21 mouse cellular contexts compared by ENCODE assay signal in the genomic region with DNA sequence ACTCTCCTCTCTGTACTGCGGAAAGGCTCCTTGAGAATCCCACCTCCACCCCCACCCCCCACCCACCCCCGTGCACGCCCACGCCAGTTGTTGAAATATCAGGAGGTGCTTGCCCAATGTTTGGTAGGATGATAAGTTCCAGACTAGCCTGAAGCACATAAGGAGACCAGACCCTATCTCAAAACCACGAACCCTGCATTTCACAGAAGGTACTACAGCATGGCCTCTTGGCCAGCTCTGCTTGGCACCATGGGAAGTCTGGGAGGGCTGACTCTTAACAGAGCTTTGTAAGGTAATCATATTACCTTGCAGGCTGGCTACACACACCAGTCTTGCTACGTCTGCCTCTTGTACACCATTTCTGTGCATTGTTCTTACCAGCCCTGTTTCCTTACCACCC. TPM values are rescaled to one million over a fixed set of nuclear protein-coding genes. Genes with fewer than 3 reads are reported as not detected.
A peak's percentile ranks its signal among the peaks of the same experiment; 100 is the strongest.
DNase-seq lines count a peak whose midpoint lies in the region; ATAC-seq lines count a peak whose summit lies in the region.
"Had no signal": no experiment of that assay in that cellular context is flagged by ENCODE, and none has a peak within 500 bp of the region (broad histone marks: within the 10 kb centered on the region; RNA-seq: fewer than 3 reads in every experiment).

No protein-coding gene starts in this region.

- H3K27me3 ChIP-seq in intestine, embryonic 15.5 days (replicated peaks) = no peaks in the 10 kb centered on the region
- H3K27me3 ChIP-seq in intestine, embryonic 16.5 days (replicated peaks; ENCODE audit: control insufficient read depth, insufficient read depth, low read length) = no peaks in the 10 kb centered on the region
- no peaks in the 10 kb centered on the region for H3K27me3 ChIP-seq in embryonic facial prominence, embryonic 14.5 days (replicated peaks; ENCODE audit: control insufficient read depth, insufficient read depth, low read length)
- H3K27me3 ChIP-seq: CH12.LX; neural tube, embryonic 13.5 days had no signal

- peak; percentile 35; the same call in 1 of the 2 replicates for ATAC-seq in intestine, embryonic 15.5 days
- ATAC-seq in intestine, embryonic 16.5 days = no peak
- ATAC-seq in embryonic facial prominence, embryonic 14.5 days (ENCODE audit: low read depth) = 0 out of 2 replicates have a peak, but pooled peaks have one; percentile 41
- ATAC-seq: forebrain, embryonic 14.5 days; lung, postnatal 0 days had no signal

- peaks cover 13% of the 10 kb centered on the region for H3K4me1 ChIP-seq in intestine, embryonic 15.5 days (replicated peaks)
- H3K4me1 ChIP-seq in intestine, embryonic 16.5 days (ENCODE audit: control insufficient read depth, insufficient read depth, low read length) = peaks cover 17% of the 10 kb centered on the region
- H3K4me1 ChIP-seq in embryonic facial prominence, embryonic 14.5 days (ENCODE audit: control insufficient read depth, insufficient read depth, low read length) = no peaks in the 10 kb centered on the region

- no peaks in the 10 kb centered on the region for H3K36me3 ChIP-seq in intestine, embryonic 15.5 days
- no peaks in the 10 kb centered on the region for H3K36me3 ChIP-seq in intestine, embryonic 16.5 days (ENCODE audit: control insufficient read depth, insufficient read depth, low read length)
- no peaks in the 10 kb centered on the region for H3K36me3 ChIP-seq in embryonic facial prominence, embryonic 14.5 days (ENCODE audit: control insufficient read depth, insufficient read depth, low read length)
- H3K36me3 ChIP-seq: limb, embryonic 10.5 days; neural tube, embryonic 13.5 days had no signal

- H3K9me3 ChIP-seq in intestine, embryonic 15.5 days = no peaks in the 10 kb centered on the region
- H3K9me3 ChIP-seq in intestine, embryonic 16.5 days (ENCODE audit: control insufficient read depth, low read length) = no peaks in the 10 kb centered on the region
- no peaks in the 10 kb centered on the region for H3K9me3 ChIP-seq in embryonic facial prominence, embryonic 14.5 days (ENCODE audit: control insufficient read depth, low read length)
- H3K9me3 ChIP-seq: limb, embryonic 10.5 days; neural tube, embryonic 13.5 days had no signal

- no peak overlapping the region for H3K27ac ChIP-seq in intestine, embryonic 15.5 days
- H3K27ac ChIP-seq in intestine, embryonic 16.5 days (ENCODE audit: low read length) = no peak overlapping the region
- no peak overlapping the region for H3K27ac ChIP-seq in embryonic facial prominence, embryonic 14.5 days (replicated peaks; ENCODE audit: low read depth, low read length)
- H3K27ac ChIP-seq: hindbrain, embryonic 14.5 days; limb, embryonic 10.5 days; liver, embryonic 14.5 days; neural tube, embryonic 13.5 days had no signal

- intact Hi-C loops in heart, postnatal 10 days (cut with DNase I) = no loop called here

- H3K4me3 ChIP-seq in intestine, embryonic 15.5 days (replicated peaks) = no peak overlapping the region
- H3K4me3 ChIP-seq in intestine, embryonic 16.5 days (ENCODE audit: low read length) = no peak overlapping the region
- H3K4me3 ChIP-seq in embryonic facial prominence, embryonic 14.5 days (ENCODE audit: low read depth, low read length) = no peak overlapping the region
- H3K4me3 ChIP-seq: erythroblast, embryonic 14.5 days; limb, embryonic 10.5 days; neural tube, embryonic 13.5 days had no signal

- H3K9ac ChIP-seq in intestine, embryonic 15.5 days = no peak overlapping the region
- H3K9ac ChIP-seq in intestine, embryonic 16.5 days (ENCODE audit: low read depth, low read length) = no peak overlapping the region
- H3K9ac ChIP-seq in embryonic facial prominence, embryonic 14.5 days (ENCODE audit: low read depth, low read length) = no peak overlapping the region
- H3K9ac ChIP-seq: hindbrain, embryonic 14.5 days; liver, embryonic 14.5 days; neural tube, embryonic 13.5 days had no signal

- WGBS in intestine, embryonic 15.5 days = 21% methylated on average over 6 of the region's 6 CpGs
- 29% methylated on average over 6 of the region's 6 CpGs for WGBS in intestine, embryonic 16.5 days
- WGBS in embryonic facial prominence, embryonic 14.5 days = 34% methylated on average over 6 of the region's 6 CpGs

- no peak overlapping the region for H3K4me2 ChIP-seq in intestine, embryonic 15.5 days (replicated peaks)
- H3K4me2 ChIP-seq in intestine, embryonic 16.5 days (ENCODE audit: low read depth, low read length) = no peak overlapping the region
- H3K4me2 ChIP-seq in embryonic facial prominence, embryonic 14.5 days (ENCODE audit: low read depth, low read length) = no peak overlapping the region
- H3K4me2 ChIP-seq: hindbrain, embryonic 14.5 days; neural tube, embryonic 13.5 days had no signal

- peak; percentile 77 for DNase-seq in heart, adult 11 months
- DNase-seq in heart, postnatal 10 days = no peak
- DNase-seq in embryonic facial prominence, embryonic 14.5 days (ENCODE audit: low spot score) = no peak
- no peak for DNase-seq in urinary bladder, postnatal 25 days (ENCODE audit: low spot score)
- no peak for DNase-seq in urinary bladder, adult 2 months (ENCODE audit: low spot score)
- DNase-seq: cerebellum, postnatal 36 days; gastrocnemius, postnatal 14 days; kidney, postnatal 36 days; midbrain, embryonic 14.5 days; right cerebral cortex, adult 18-20 months; thymus, postnatal 25 days had no signal

RNA-seq across cellular contexts. Expression of a gene that starts 5.2 kb away (rescaled TPM):
- 100 to 1,000 TPM; 806 to 812 TPM for total RNA-seq in heart, postnatal 10 days (2021)
- 144 and 147 TPM in 2 replicates for polyA plus RNA-seq in intestine, embryonic 15.5 days (2015; fragmentation: Nextera tagmentation; extraction: Ambion mirVana)
- polyA plus RNA-seq in intestine, embryonic 16.5 days (2015; fragmentation: Nextera tagmentation; extraction: Ambion mirVana) = 178 and 187 TPM in 2 replicates
- polyA plus RNA-seq in embryonic facial prominence, embryonic 14.5 days (2014; fragmentation: Nextera tagmentation; extraction: Ambion mirVana) = 124 and 134 TPM in 2 replicates
- 1,531 and 1,599 TPM in 2 replicates for polyA plus RNA-seq in urinary bladder, adult 2 months (2012; rRNA removed)

RNA-seq across cellular contexts. Expression of a gene that starts 53.2 kb away (rescaled TPM):
- 1 to 10 TPM; 1.4 to 1.8 TPM for total RNA-seq in heart, postnatal 10 days (2021)
- polyA plus RNA-seq in intestine, embryonic 15.5 days (2015; fragmentation: Nextera tagmentation; extraction: Ambion mirVana) = 1.9 TPM in 2 replicates
- polyA plus RNA-seq in intestine, embryonic 16.5 days (2015; fragmentation: Nextera tagmentation; extraction: Ambion mirVana) = 1.3 and 1.4 TPM in 2 replicates
- 1.3 TPM in 2 replicates for polyA plus RNA-seq in embryonic facial prominence, embryonic 14.5 days (2014; fragmentation: Nextera tagmentation; extraction: Ambion mirVana)
- 0.58 and 0.77 TPM in 2 replicates for polyA plus RNA-seq in urinary bladder, adult 2 months (2012; rRNA removed)
- polyA plus RNA-seq: erythroblast, embryonic 14.5 days had no signal
